Mouse (Mus musculus): ENCODE results near the gene Gm45808.
A peak's percentile ranks its signal among the peaks of the same experiment; 100 is the strongest.
"Not testable (repeated sequence)": the region's sequence is repeated elsewhere in the genome, so short reads cannot be mapped to it uniquely, and the experiment has no call there.

The Gm45808 gene

GRCm38 (mm10) chr7:45467090-45467670 is 19.4 kb downstream of the Gm45808 start:
- no peak for DNase-seq (ENCODE audit: low spot score)

- peak; percentile 98 for DNase-seq (ENCODE audit: low spot score)
Measured at GRCm38 (mm10) chr7:45466283-45467089, 20.1 kb downstream of the Gm45808 start, which contains the start of gene Bax. Gene Bax (minus strand): TSS chr7:45466898.

GRCm38 (mm10) chr7:45465549-45465948 is 21.1 kb downstream of the Gm45808 start:
- no peak for DNase-seq (ENCODE audit: low spot score)

GRCm38 (mm10) chr7:45465112-45465511 is 21.5 kb downstream of the Gm45808 start:
- DNase-seq (ENCODE audit: low spot score), result no peak

- DNase-seq (ENCODE audit: low spot score), result no peak
Measured at GRCm38 (mm10) chr7:45463987-45464778, 22.4 kb downstream of the Gm45808 start.

- not testable (repeated sequence) for DNase-seq (ENCODE audit: low spot score)
Measured at GRCm38 (mm10) chr7:45462868-45463267, 23.7 kb downstream of the Gm45808 start.

- DNase-seq (ENCODE audit: low spot score), result no peak
Measured at GRCm38 (mm10) chr7:45462325-45462724, 24.3 kb downstream of the Gm45808 start.

GRCm38 (mm10) chr7:45461781-45462180 is 24.8 kb downstream of the Gm45808 start:
- no peak for DNase-seq (ENCODE audit: low spot score)

- no peak for DNase-seq (ENCODE audit: low spot score)
Measured at GRCm38 (mm10) chr7:45461326-45461725, 25.3 kb downstream of the Gm45808 start.

- peak; percentile 70 for DNase-seq (ENCODE audit: low spot score)
Measured at GRCm38 (mm10) chr7:45460860-45461314, 25.7 kb downstream of the Gm45808 start.

GRCm38 (mm10) chr7:45460377-45460776 is 26.2 kb downstream of the Gm45808 start:
- DNase-seq (ENCODE audit: low spot score), result no peak

- peak; percentile 93 for DNase-seq (ENCODE audit: low spot score)
Measured at GRCm38 (mm10) chr7:45459564-45460140, 27.0 kb downstream of the Gm45808 start, which contains the start of gene Ftl1. Gene Ftl1 (minus strand): TSS chr7:45459884.

- peak; percentile 93 for DNase-seq (ENCODE audit: low spot score)
Measured at GRCm38 (mm10) chr7:45458748-45459563, 27.7 kb downstream of the Gm45808 start.

GRCm38 (mm10) chr7:45457204-45458060 is 29.2 kb downstream of the Gm45808 start:
- no peak for DNase-seq (ENCODE audit: low spot score)

- no peak for DNase-seq (ENCODE audit: low spot score)
Measured at GRCm38 (mm10) chr7:45456721-45457203, 29.8 kb downstream of the Gm45808 start.

GRCm38 (mm10) chr7:45455932-45456696 is 30.5 kb downstream of the Gm45808 start:
- DNase-seq (ENCODE audit: low spot score), result no peak

GRCm38 (mm10) chr7:45454971-45455370 is 31.6 kb downstream of the Gm45808 start:
- DNase-seq (ENCODE audit: low spot score), result no peak

- peak; percentile 93 for DNase-seq (ENCODE audit: low spot score)
Measured at GRCm38 (mm10) chr7:45451344-45451982, 35.1 kb downstream of the Gm45808 start.

- DNase-seq (ENCODE audit: low spot score), result no peak
Measured at GRCm38 (mm10) chr7:45449974-45450373, 36.6 kb downstream of the Gm45808 start.

Data from testis, postnatal 10 days (tissue).